Mouse (Mus musculus) lung, postnatal 0 days (tissue): ENCODE results near the gene Muc4. TPM values are rescaled to one million over a fixed set of nuclear protein-coding genes. Genes with fewer than 3 reads are reported as not detected.

Source experiments
- ATAC-seq: fragments of 200-750 bp; cut with Nextera tagmentation; 2 replicates; pipeline ENCODE4 v1.8.0; 2017; ENCODE audit warnings: moderate library complexity
- DNase-seq: peaks from one replicate; pipeline ENCODE4 v3.0.0-alpha.2; 2016; ENCODE audit warnings: low spot score
- H3K27ac ChIP-seq: fragments of 300-500 bp; sonication (generic); 2 replicates; pipeline ENCODE4 v1.5.1; 2014; ENCODE audit warnings: antibody characterized with exemption, mild to moderate bottlenecking, low read length, mixed read lengths
- H3K27me3 ChIP-seq: fragments of 300-500 bp; sonication (generic); replicated peaks from 2 replicates; pipeline ENCODE4 v1.6.1; 2014; ENCODE audit warnings: low read length, mixed read lengths; ENCODE audit not compliant: insufficient read depth
- H3K36me3 ChIP-seq: fragments of 300-500 bp; sonication (generic); 2 replicates; pipeline ENCODE4 v1.6.1; 2014; ENCODE audit warnings: low read length, mixed read lengths; ENCODE audit not compliant: insufficient read depth
- H3K4me1 ChIP-seq: fragments of 300-500 bp; sonication (generic); 2 replicates; pipeline ENCODE4 v1.6.1; 2014; ENCODE audit warnings: antibody characterized with exemption, low read depth, low read length, mixed read lengths; ENCODE audit not compliant: insufficient read depth
- H3K4me2 ChIP-seq: fragments of 300-500 bp; sonication (generic); replicated peaks from 2 replicates; pipeline ENCODE4 v1.6.1; 2014; ENCODE audit warnings: low read depth, mild to moderate bottlenecking, low read length, moderate library complexity, mixed read lengths
- H3K4me3 ChIP-seq: fragments of 300-500 bp; sonication (generic); 2 replicates; pipeline ENCODE4 v1.5.1; 2014; ENCODE audit warnings: low read depth, low read length
- H3K9ac ChIP-seq: fragments of 300-500 bp; sonication (generic); replicated peaks from 2 replicates; pipeline ENCODE4 v1.6.1; 2014; ENCODE audit warnings: low read depth, mild to moderate bottlenecking
- H3K9me3 ChIP-seq: fragments of 300-500 bp; sonication (generic); 2 replicates; pipeline ENCODE4 v1.6.1; 2016; ENCODE audit warnings: low read length, mixed read lengths
- CTCF ChIP-seq: IDR thresholded peaks from 2 replicates; pipeline ENCODE4 v1.5.1; 2016; ENCODE audit warnings: antibody characterized with exemption, mild to moderate bottlenecking
- EP300 ChIP-seq: IDR thresholded peaks from 2 replicates; pipeline ENCODE4 v1.6.1; 2016; ENCODE audit warnings: antibody characterized with exemption, mild to moderate bottlenecking, control low read depth
- WGBS: fragments of 180-500 bp; shearing (Covaris S2); extraction: QIAGEN DNeasy Blood & Tissue Kit; methylation state at CpG from one replicate; pipeline ENCODE4 v1.1.7; 2014; 5-methylcytosine and 5-hydroxymethylcytosine counted together
- polyA plus RNA-seq: library from polyadenylated mRNA; unstranded; fragments of >200 nt; fragmentation: Nextera tagmentation; extraction: Ambion mirVana; gene quantifications from 2 replicates; pipeline ENCODE4 v1.2.1, GENCODE M21; 2015

Muc4 gene
- polyA plus RNA-seq, 1 experiment from 2014 or later, result 4.1 TPM

DNA sequence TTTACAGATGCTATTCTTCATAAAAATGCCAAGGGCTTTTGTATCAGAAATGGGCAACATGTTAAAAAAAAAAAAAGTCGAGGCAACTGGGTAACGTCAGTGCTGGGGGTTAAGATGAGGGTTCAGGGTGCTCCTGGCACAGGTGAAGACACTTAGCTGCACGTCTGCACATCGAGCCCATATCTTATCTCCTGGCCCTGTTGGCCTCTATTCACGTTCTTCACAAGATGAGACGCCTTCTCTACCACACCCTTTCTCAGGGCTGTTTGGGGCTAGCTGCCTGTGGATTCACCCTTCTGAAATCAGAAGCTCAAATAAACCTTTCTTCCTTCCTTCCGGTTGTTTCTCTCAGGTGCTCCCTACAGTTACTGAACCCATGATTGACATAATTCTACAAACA lies 12.5 kb upstream of the Muc4 start:
- ATAC-seq, result no peak
- Histone ChIP-seq H3K4me1 (no peaks in the 10 kb centered on the region), H3K36me3 (no peaks in the 10 kb centered on the region), H3K27ac (no peak overlapping the region), H3K4me2 (no peak overlapping the region), H3K27me3 (no peaks in the 10 kb centered on the region), H3K4me3 (no peak overlapping the region), H3K9me3 (no peaks in the 10 kb centered on the region), H3K9ac (no peak overlapping the region)
- TF ChIP-seq EP300, result no peak
- no peak for TF ChIP-seq CTCF
- no peak for DNase-seq
- WGBS, result 50% methylated on average over 7 of the region's 7 CpGs

DNA sequence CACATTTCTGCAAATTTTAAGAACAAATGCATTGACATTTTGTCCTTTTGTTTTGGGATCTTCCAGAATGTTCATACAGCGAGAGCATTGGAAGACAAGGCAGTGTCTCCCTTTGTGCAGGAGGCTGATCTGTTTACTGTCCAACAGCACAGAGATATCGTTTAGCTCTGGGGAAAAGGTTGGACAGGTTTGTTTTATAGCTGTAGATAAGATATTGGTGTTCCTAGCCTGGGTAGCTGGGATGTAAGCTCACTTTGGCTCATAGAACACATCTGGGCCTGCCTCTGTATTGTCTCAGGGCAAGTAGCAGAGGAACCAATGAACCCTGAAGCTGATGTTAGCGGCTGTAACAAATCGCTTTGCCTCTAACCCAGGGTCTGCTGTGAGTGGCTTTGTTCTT lies 11.9 kb upstream of the Muc4 start:
- WGBS, result 78% methylated on average over 4 of the region's 4 CpGs

DNA sequence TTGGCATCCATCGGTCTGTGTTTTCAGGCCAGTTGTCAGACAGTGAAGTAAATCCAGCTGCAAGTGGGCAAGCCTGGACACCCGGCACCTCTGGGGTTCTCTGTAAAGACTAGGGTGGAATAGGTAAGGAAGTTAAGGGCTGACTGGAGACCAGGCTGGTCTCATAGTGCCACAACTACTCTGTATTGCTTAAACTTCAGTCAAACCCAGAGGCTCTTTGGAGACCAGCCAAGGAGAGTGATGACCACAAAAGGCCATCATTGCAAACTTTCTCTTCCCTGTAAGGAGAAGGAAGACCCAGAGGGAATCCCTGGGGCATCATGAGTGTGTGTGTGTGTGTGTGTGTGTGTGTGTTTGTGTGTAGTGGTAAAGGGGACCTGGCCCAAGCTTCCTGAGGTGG lies 11.4 kb upstream of the Muc4 start:
- no peak overlapping the region for H3K9ac ChIP-seq
- H3K36me3 ChIP-seq, result no peaks in the 10 kb centered on the region
- 88% methylated on average over 2 of the region's 2 CpGs for WGBS
- no peaks in the 10 kb centered on the region for H3K9me3 ChIP-seq
- no peak for ATAC-seq
- H3K4me3 ChIP-seq, result no peak overlapping the region
- TF ChIP-seq CTCF, result no peak
- TF ChIP-seq EP300, result no peak
- no peak overlapping the region for H3K27ac ChIP-seq
- H3K27me3 ChIP-seq, result no peaks in the 10 kb centered on the region
- no peak overlapping the region for H3K4me2 ChIP-seq
- H3K4me1 ChIP-seq, result no peaks in the 10 kb centered on the region
- DNase-seq, result no peak

More for the DNA sequence above, 11.9 kb upstream of the Muc4 start:
- H3K4me2 ChIP-seq, result no peak overlapping the region
- H3K27me3 ChIP-seq, result no peaks in the 10 kb centered on the region
- TF ChIP-seq CTCF, result no peak
- no peak for TF ChIP-seq EP300
- no peak overlapping the region for H3K27ac ChIP-seq
- no peak for DNase-seq
- no peak for ATAC-seq
- no peak overlapping the region for H3K4me3 ChIP-seq
- H3K9me3 ChIP-seq, result no peaks in the 10 kb centered on the region
- H3K4me1 ChIP-seq, result no peaks in the 10 kb centered on the region
- no peak overlapping the region for H3K9ac ChIP-seq
- H3K36me3 ChIP-seq, result no peaks in the 10 kb centered on the region

DNA sequence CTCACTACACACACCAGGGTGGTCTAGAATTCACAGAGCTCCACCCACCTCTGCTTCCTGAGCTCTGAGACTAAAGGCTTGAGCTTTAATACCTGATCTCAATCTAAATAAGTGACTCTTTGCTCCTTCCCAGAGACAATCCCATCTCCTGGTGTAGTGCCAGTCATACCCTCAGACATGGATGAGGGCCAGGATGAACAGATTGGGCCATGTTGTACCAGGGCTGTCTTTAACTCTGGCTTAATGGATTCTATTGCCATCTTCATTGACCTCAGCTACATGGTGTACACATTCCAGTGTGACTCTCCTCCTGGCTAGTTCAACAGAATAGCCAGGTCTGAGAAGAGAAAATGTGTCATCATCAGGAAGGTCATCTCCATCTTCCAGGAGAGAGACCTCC lies 9.2 kb upstream of the Muc4 start:
- no peak overlapping the region for H3K4me2 ChIP-seq
- ATAC-seq, result no peak
- H3K27ac ChIP-seq, result no peak overlapping the region
- TF ChIP-seq EP300, result no peak
- TF ChIP-seq CTCF, result no peak
- no peaks in the 10 kb centered on the region for H3K4me1 ChIP-seq
- no peaks in the 10 kb centered on the region for H3K36me3 ChIP-seq
- no peaks in the 10 kb centered on the region for H3K27me3 ChIP-seq
- H3K9me3 ChIP-seq, result no peaks in the 10 kb centered on the region
- no peak overlapping the region for H3K9ac ChIP-seq
- no peak overlapping the region for H3K4me3 ChIP-seq
- DNase-seq, result no peak

DNA sequence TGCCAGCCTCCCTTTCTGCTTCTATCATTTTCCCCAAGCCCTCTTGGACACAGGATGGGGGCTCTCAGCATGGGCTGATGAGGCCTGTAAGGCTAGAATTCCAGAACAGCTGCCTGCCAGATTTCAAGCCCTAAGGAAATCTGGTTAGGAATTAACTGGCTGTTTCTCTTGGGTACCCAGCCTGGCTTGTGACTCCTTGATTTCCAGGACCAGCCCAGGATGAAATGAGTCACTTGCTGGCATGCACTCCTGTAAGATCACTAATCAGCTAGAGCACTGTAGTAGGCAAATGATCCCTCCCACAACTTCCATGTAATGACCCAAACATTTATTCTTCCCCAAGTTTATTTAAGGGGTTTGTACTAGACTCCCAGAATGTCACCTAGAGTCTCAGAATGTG lies 7.4 kb upstream of the Muc4 start:
- Histone ChIP-seq H3K9me3 (no peaks in the 10 kb centered on the region), H3K9ac (no peak overlapping the region), H3K4me2 (no peak overlapping the region), H3K27me3 (no peaks in the 10 kb centered on the region), H3K4me3 (no peak overlapping the region), H3K27ac (no peak overlapping the region), H3K4me1 (no peaks in the 10 kb centered on the region), H3K36me3 (no peaks in the 10 kb centered on the region)
- ATAC-seq (no peak), DNase-seq (no peak)
- TF ChIP-seq CTCF, result no peak
- TF ChIP-seq EP300, result no peak

DNA sequence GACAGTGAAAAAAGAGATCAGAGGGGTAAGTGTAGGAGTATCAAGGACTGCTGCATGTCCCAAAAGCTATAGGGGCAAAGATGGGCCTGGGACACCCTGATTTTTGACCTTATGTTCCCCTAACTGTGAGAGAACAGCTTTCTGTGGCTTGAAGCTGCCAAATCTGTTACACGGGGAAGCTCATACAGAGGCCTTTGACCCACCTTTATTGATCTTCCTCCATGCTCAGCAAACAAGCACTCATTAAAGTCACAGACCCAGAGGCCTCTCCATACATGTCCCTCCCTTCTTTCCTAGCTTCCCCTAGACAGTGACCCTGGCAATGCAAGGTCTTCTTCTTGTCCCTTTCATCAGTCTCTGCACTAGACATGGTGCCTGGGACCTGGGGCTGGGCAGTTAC lies 7.0 kb upstream of the Muc4 start:
- WGBS, result 31% methylated on average over 1 of the region's 1 CpGs
- Histone ChIP-seq H3K4me1 (no peaks in the 10 kb centered on the region), H3K4me2 (no peak overlapping the region), H3K27ac (no peak overlapping the region), H3K27me3 (no peaks in the 10 kb centered on the region), H3K9me3 (no peaks in the 10 kb centered on the region), H3K4me3 (no peak overlapping the region), H3K36me3 (no peaks in the 10 kb centered on the region), H3K9ac (no peak overlapping the region)
- ATAC-seq (no peak), DNase-seq (no peak)
- TF ChIP-seq CTCF (no peak), EP300 (no peak)

DNA sequence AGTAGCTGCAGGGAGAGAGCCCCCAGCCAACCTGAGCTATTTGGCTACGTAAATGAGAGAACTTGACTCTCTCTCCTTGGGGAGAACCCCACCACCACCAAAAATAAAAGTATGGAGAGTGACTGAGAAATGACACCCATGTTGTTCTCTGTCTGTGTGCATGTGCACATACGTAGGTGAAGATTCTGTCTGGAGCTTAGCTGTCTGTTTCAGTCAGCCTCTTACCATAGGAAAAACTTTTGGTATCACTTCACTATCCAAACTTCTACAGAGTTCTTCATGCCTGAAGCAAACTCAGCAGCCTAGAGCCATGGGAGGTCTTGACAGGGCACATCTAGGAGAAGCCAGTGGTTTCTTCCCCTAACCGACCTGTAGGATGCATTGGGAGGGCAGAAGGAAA lies 2.5 kb upstream of the Muc4 start:
- no peak overlapping the region for H3K4me2 ChIP-seq
- no peak for ATAC-seq
- H3K4me3 ChIP-seq, result no peak overlapping the region
- H3K36me3 ChIP-seq, result no peaks in the 10 kb centered on the region
- no peak overlapping the region for H3K9ac ChIP-seq
- H3K9me3 ChIP-seq, result no peaks in the 10 kb centered on the region
- no peak overlapping the region for H3K27ac ChIP-seq
- DNase-seq, result no peak
- no peaks in the 10 kb centered on the region for H3K27me3 ChIP-seq
- 87% methylated on average over 3 of the region's 3 CpGs for WGBS
- no peaks in the 10 kb centered on the region for H3K4me1 ChIP-seq
- no peak for TF ChIP-seq EP300
- no peak for TF ChIP-seq CTCF
